Mouse (Mus musculus) cerebellum, adult 2 months (tissue): ENCODE measurements around the gene Cers6.

Experiments
- CTCF ChIP-seq: fragments of 200-500 bp; IDR thresholded peaks from 2 replicates; pipeline ENCODE4 v1.5.1; 2011; ENCODE audit warnings: low read depth, mild to moderate bottlenecking, control low read depth, low read length, moderate library complexity, borderline replicate concordance; ENCODE audit not compliant: insufficient read depth
- POLR2A ChIP-seq: fragments of 200-500 bp; IDR thresholded peaks from 2 replicates; pipeline ENCODE4 v1.6.1; 2011; ENCODE audit warnings: low read length, control low read depth, borderline replicate concordance; ENCODE audit not compliant: insufficient read depth

GRCm38 (mm10) chr2:68960620-68961019 lies 99.4 kb downstream of the Cers6 start:
- TF ChIP-seq POLR2A: no peak
- TF ChIP-seq CTCF: no peak
